In the genomic region with DNA sequence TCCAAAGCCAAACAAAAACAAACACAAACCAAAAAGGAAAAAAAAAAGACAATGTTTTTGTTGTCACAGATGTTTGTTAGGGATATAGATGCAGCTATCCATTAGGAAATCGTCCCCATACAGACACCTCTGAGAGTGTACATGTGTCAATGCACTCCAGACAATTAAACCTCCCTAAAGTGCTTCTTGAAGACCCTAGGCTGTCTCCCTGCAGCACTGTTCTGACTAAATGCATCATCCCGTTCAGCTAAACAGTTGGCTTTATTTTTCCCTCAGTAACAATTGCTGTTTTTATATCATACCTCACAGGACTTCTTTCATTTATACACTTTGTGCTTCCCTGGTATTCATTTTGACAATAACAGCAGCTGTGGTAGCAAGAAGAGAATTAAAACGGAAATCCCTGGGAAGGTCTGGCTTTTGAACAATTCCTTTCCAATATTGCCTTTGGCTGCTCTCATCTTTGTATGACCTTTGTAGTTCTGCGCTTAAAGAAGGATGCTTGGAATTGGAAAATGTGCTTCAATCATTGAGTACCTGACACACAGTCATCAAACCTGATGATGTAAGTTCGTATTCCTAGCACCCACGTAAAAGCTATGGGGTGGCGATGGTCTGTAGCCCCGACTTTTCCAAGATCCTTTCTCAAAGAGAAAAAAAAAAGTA, we compare ENCODE assay signal across 19 mouse cellular contexts.
DNase-seq lines count a peak whose midpoint lies in the region; ATAC-seq lines count a peak whose summit lies in the region.
"Had no signal": no experiment of that assay in that cellular context is flagged by ENCODE, and none has a peak within 500 bp of the region (broad histone marks: within the 10 kb centered on the region; RNA-seq: fewer than 3 reads in every experiment).

No protein-coding gene starts in this region.

- peaks cover 21% of the 10 kb centered on the region for H3K4me1 ChIP-seq in heart, embryonic 13.5 days
- H3K4me1 ChIP-seq in midbrain, embryonic 10.5 days = peaks cover 30% of the 10 kb centered on the region
- peaks cover 7% of the 10 kb centered on the region; the same call in 1 of the 2 replicates for H3K4me1 ChIP-seq in midbrain, embryonic 11.5 days (ENCODE audit: control insufficient read depth, insufficient read depth, low read length)
- no peaks in the 10 kb centered on the region for H3K4me1 ChIP-seq in limb, embryonic 10.5 days
- H3K4me1 ChIP-seq in neural tube, embryonic 15.5 days = peaks cover 9% of the 10 kb centered on the region
- H3K4me1 ChIP-seq: forebrain, embryonic 15.5 days; intestine, embryonic 15.5 days; limb, embryonic 12.5 days; lung, embryonic 15.5 days had no signal

- no peaks in the 10 kb centered on the region for H3K36me3 ChIP-seq in heart, embryonic 13.5 days
- no peaks in the 10 kb centered on the region for H3K36me3 ChIP-seq in midbrain, embryonic 10.5 days
- H3K36me3 ChIP-seq in midbrain, embryonic 11.5 days (ENCODE audit: control insufficient read depth, insufficient read depth, low read length) = no peaks in the 10 kb centered on the region
- no peaks in the 10 kb centered on the region for H3K36me3 ChIP-seq in limb, embryonic 10.5 days
- no peaks in the 10 kb centered on the region for H3K36me3 ChIP-seq in neural tube, embryonic 15.5 days
- H3K36me3 ChIP-seq: embryonic facial prominence, embryonic 12.5 days; forebrain, embryonic 15.5 days; intestine, embryonic 15.5 days; limb, embryonic 12.5 days; liver, embryonic 13.5 days; lung, embryonic 15.5 days had no signal

- H3K27me3 ChIP-seq in heart, embryonic 13.5 days (replicated peaks) = no peaks in the 10 kb centered on the region
- 0 out of 2 replicates have a peak, but pooled peaks cover 7% of the 10 kb centered on the region for H3K27me3 ChIP-seq in midbrain, embryonic 10.5 days (ENCODE audit: low read depth, poor library complexity, severe bottlenecking)
- H3K27me3 ChIP-seq in midbrain, embryonic 11.5 days (ENCODE audit: control insufficient read depth, insufficient read depth, low read length) = no peaks in the 10 kb centered on the region
- no peaks in the 10 kb centered on the region for H3K27me3 ChIP-seq in limb, embryonic 10.5 days (ENCODE audit: low read depth, poor library complexity, severe bottlenecking)
- H3K27me3 ChIP-seq in neural tube, embryonic 15.5 days (replicated peaks) = no peaks in the 10 kb centered on the region
- H3K27me3 ChIP-seq: embryonic facial prominence, embryonic 12.5 days; forebrain, embryonic 15.5 days; intestine, embryonic 15.5 days; limb, embryonic 12.5 days; liver, embryonic 13.5 days; lung, embryonic 15.5 days had no signal

- no peak overlapping the region for H3K4me2 ChIP-seq in heart, embryonic 13.5 days
- H3K4me2 ChIP-seq in midbrain, embryonic 11.5 days = no peak overlapping the region
- no peak overlapping the region for H3K4me2 ChIP-seq in neural tube, embryonic 15.5 days
- H3K4me2 ChIP-seq: embryonic facial prominence, embryonic 12.5 days; forebrain, embryonic 15.5 days; intestine, embryonic 15.5 days; limb, embryonic 12.5 days; liver, embryonic 13.5 days; lung, embryonic 15.5 days had no signal

- no peak for DNase-seq in heart, postnatal 10 days
- no peak for DNase-seq in midbrain, embryonic 10.5 days (ENCODE audit: low spot score)
- no peak for DNase-seq in midbrain, embryonic 11.5 days (ENCODE audit: low spot score, missing footprints)
- DNase-seq in limb, embryonic 10.5 days (ENCODE audit: low spot score) = no peak
- no peak for DNase-seq in embryo, embryonic 10 days (ENCODE audit: low spot score)
- DNase-seq: cerebellum, adult 9-10 months; gastrocnemius, postnatal 25 days; kidney, adult 9 months; kidney, postnatal 36 days; liver, embryonic 13.5 days; lung, postnatal 4 days had no signal

- no peak overlapping the region for H3K4me3 ChIP-seq in heart, embryonic 13.5 days
- no peak overlapping the region for H3K4me3 ChIP-seq in midbrain, embryonic 10.5 days
- H3K4me3 ChIP-seq in midbrain, embryonic 11.5 days (ENCODE audit: low read depth, low read length) = no peak overlapping the region
- H3K4me3 ChIP-seq in limb, embryonic 10.5 days = no peak overlapping the region
- H3K4me3 ChIP-seq in neural tube, embryonic 15.5 days (replicated peaks) = no peak overlapping the region
- H3K4me3 ChIP-seq: embryonic facial prominence, embryonic 12.5 days; forebrain, embryonic 15.5 days; intestine, embryonic 15.5 days; limb, embryonic 12.5 days; liver, embryonic 13.5 days; lung, embryonic 15.5 days had no signal

- WGBS in heart, embryonic 13.5 days = 72% methylated on average over 8 of the region's 8 CpGs
- 64% methylated on average over 8 of the region's 8 CpGs for WGBS in midbrain, embryonic 10.5 days
- WGBS in midbrain, embryonic 11.5 days = 63% methylated on average over 8 of the region's 8 CpGs
- WGBS in limb, embryonic 10.5 days = 82% methylated on average over 8 of the region's 8 CpGs
- WGBS in neural tube, embryonic 15.5 days = 54% methylated on average over 8 of the region's 8 CpGs

- H3K9ac ChIP-seq in heart, embryonic 13.5 days = no peak overlapping the region
- no peak overlapping the region for H3K9ac ChIP-seq in midbrain, embryonic 11.5 days (ENCODE audit: low read length)
- no peak overlapping the region for H3K9ac ChIP-seq in neural tube, embryonic 15.5 days (replicated peaks)
- H3K9ac ChIP-seq: embryonic facial prominence, embryonic 12.5 days; forebrain, embryonic 15.5 days; intestine, embryonic 15.5 days; limb, embryonic 12.5 days; liver, embryonic 13.5 days; lung, embryonic 15.5 days had no signal

- intact Hi-C loops in heart, postnatal 10 days (cut with DNase I) = no loop called here

- H3K27ac ChIP-seq in heart, embryonic 13.5 days (replicated peaks) = peak overlapping the region; percentile 62
- 0 out of 2 replicates have a peak overlapping the region, but pooled peaks have one; percentile 33 for H3K27ac ChIP-seq in midbrain, embryonic 10.5 days (replicated peaks)
- no peak overlapping the region for H3K27ac ChIP-seq in midbrain, embryonic 11.5 days (ENCODE audit: low read depth, low read length)
- H3K27ac ChIP-seq in limb, embryonic 10.5 days = peak overlapping the region; percentile 14; the same call in 1 of the 2 replicates
- H3K27ac ChIP-seq in neural tube, embryonic 15.5 days (replicated peaks) = no peak overlapping the region
- H3K27ac ChIP-seq: embryonic facial prominence, embryonic 12.5 days; forebrain, embryonic 15.5 days; intestine, embryonic 15.5 days; limb, embryonic 12.5 days; liver, embryonic 13.5 days; lung, embryonic 15.5 days; stomach, postnatal 0 days had no signal

- H3K9me3 ChIP-seq in heart, embryonic 13.5 days = no peaks in the 10 kb centered on the region
- no peaks in the 10 kb centered on the region for H3K9me3 ChIP-seq in midbrain, embryonic 10.5 days (replicated peaks)
- H3K9me3 ChIP-seq in midbrain, embryonic 11.5 days (ENCODE audit: control insufficient read depth, low read length) = no peaks in the 10 kb centered on the region
- no peaks in the 10 kb centered on the region for H3K9me3 ChIP-seq in limb, embryonic 10.5 days (replicated peaks)
- no peaks in the 10 kb centered on the region for H3K9me3 ChIP-seq in neural tube, embryonic 15.5 days (replicated peaks)
- H3K9me3 ChIP-seq: embryonic facial prominence, embryonic 12.5 days; forebrain, embryonic 15.5 days; intestine, embryonic 15.5 days; limb, embryonic 12.5 days; liver, embryonic 13.5 days; lung, embryonic 15.5 days had no signal

- ATAC-seq in heart, embryonic 13.5 days (ENCODE audit: extremely low read depth, insufficient number of reproducible peaks, low FRiP score, low TSS enrichment) = no peak
- no peak for ATAC-seq in midbrain, embryonic 11.5 days (ENCODE audit: low FRiP score)
- ATAC-seq in neural tube, embryonic 15.5 days (ENCODE audit: low FRiP score) = peak; percentile 65
- ATAC-seq: forebrain, embryonic 15.5 days; intestine, embryonic 15.5 days had no signal

Comparison
In these comparisons a context has a peak if more than half of its experiments do, and no peak if none do; other contexts are left out.
1. H3K27ac ChIP-seq: peak in heart, embryonic 13.5 days (single experiment), midbrain, embryonic 10.5 days (single experiment) and limb, embryonic 10.5 days (single experiment); none in midbrain, embryonic 11.5 days (single experiment) and neural tube, embryonic 15.5 days (single experiment).